Mouse (Mus musculus): ENCODE data around the gene Foxd1. TPM values are rescaled to one million over a fixed set of nuclear protein-coding genes. Genes with fewer than 3 reads are reported as not detected.

The Foxd1 gene
- polyA plus RNA-seq, 1 experiment: not detected

DNA sequence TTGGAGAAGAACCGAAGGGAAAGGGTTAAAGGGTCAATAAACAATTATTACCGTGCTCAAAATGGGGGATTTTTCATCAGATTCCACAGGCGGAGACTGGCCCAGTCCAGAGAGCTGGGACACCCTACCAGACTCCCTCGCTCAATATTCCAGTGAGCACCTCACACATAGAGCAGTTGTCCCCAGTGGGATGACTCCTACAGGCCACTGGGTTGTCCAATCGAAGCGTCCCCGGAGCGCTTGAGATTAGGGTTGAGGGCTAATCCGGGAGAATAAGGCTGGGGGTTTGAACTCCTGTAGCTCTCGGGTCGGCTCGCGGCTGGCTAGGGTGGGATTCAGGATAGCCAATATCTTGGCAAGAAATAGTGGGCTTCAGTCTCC lies 343 bp upstream of the Foxd1 start:
- TF ChIP-seq POLR2A (IDR thresholded peaks at IDR 0.05; ENCODE audit: borderline replicate concordance, low read depth, low read length) (no peak), CTCF (IDR thresholded peaks at IDR 0.05; ENCODE audit: low read depth, low read length) (no peak)
- H3K27ac ChIP-seq (ENCODE audit: insufficient read depth, low read depth, low read length): no peak overlapping the region
- peak overlapping the region; percentile 52 for H3K4me3 ChIP-seq (ENCODE audit: insufficient read depth, low read length)
- 0 out of 2 replicates have a peak, but pooled peaks cover 2% of the 10 kb centered on the region for H3K4me1 ChIP-seq (ENCODE audit: control insufficient read depth, insufficient read depth, low read length)

DNA sequence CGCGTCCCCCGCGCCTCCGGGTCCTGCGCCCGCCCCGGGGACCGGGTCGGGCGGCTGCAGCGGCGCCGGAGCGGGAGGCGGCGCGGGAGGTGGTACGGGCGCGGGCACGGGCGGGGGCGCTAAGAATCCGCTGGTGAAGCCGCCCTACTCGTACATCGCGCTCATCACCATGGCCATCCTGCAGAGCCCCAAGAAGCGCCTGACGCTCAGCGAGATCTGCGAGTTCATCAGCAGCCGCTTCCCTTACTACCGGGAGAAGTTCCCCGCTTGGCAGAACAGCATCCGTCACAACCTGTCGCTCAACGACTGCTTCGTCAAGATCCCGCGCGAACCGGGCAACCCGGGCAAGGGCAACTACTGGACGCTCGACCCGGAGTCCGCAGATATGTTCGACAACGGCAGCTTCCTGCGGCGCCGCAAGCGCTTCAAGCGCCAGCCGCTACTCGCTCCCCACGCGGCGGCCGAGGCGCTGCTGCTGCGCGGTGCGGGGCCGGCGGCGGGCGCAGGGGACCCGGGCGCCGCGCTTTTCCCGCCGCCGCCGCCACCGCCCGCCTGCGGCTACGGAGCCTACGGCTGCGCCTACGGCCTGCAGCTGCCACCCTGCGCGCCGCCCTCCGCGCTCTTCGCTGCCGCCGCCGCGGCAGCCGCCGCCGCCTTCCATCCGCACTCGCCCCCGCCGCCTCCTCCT lies 973 bp downstream of the Foxd1 start:
- Histone ChIP-seq H3K4me1 (ENCODE audit: control insufficient read depth, insufficient read depth, low read length) (0 out of 2 replicates have a peak, but pooled peaks cover 2% of the 10 kb centered on the region), H3K27ac (ENCODE audit: insufficient read depth, low read depth, low read length) (no peak overlapping the region), H3K4me3 (ENCODE audit: insufficient read depth, low read length) (peak overlapping the region; percentile 52)
- TF ChIP-seq CTCF (IDR thresholded peaks at IDR 0.05; ENCODE audit: low read depth, low read length): no peak
- no peak for TF ChIP-seq POLR2A (IDR thresholded peaks at IDR 0.05; ENCODE audit: borderline replicate concordance, low read depth, low read length)

DNA sequence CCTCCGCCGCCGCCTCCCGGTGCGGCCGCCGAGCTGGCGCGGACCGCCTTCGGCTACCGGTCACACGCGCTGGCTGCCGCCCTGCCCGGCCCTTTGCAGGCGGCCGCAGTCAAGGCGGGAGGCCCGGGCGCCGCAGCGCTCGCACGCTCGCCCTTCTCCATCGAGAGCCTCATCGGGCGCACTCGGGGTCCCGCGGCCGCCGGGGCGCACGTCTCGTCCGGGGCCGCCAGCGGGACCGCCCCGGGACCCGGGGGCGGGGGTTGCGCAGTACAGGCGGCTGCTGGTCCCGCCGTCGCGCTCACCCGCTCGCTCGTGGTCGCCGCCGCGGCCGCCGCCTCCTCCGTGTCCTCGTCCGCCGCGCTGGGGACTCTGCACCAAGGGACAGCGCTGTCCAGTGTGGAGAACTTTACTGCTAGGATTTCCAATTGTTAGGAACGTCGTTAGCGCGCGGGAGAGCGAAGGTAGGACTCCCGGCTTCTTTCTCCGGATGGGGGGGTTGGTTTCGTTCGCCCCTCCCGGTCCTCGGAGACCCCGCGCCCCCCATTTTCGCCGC lies 1.6 kb downstream of the Foxd1 start:
- Histone ChIP-seq H3K4me3 (ENCODE audit: insufficient read depth, low read length) (peak overlapping the region; percentile 52), H3K4me1 (ENCODE audit: control insufficient read depth, insufficient read depth, low read length) (0 out of 2 replicates have a peak, but pooled peaks cover 2% of the 10 kb centered on the region), H3K27ac (ENCODE audit: insufficient read depth, low read depth, low read length) (no peak overlapping the region)
- TF ChIP-seq CTCF (IDR thresholded peaks at IDR 0.05; ENCODE audit: low read depth, low read length): no peak
- no peak for TF ChIP-seq POLR2A (IDR thresholded peaks at IDR 0.05; ENCODE audit: borderline replicate concordance, low read depth, low read length)

- no peak for TF ChIP-seq POLR2A (IDR thresholded peaks at IDR 0.05; ENCODE audit: borderline replicate concordance, low read depth, low read length)
- TF ChIP-seq CTCF (IDR thresholded peaks at IDR 0.05; ENCODE audit: low read depth, low read length): no peak
- Histone ChIP-seq H3K4me3 (ENCODE audit: insufficient read depth, low read length) (no peak overlapping the region), H3K27ac (ENCODE audit: insufficient read depth, low read depth, low read length) (no peak overlapping the region), H3K4me1 (ENCODE audit: control insufficient read depth, insufficient read depth, low read length) (0 out of 2 replicates have a peak, but pooled peaks cover 2% of the 10 kb centered on the region)
Observed at GRCm38 (mm10) chr13:98356176-98356972, 2.3 kb downstream of the Foxd1 start.

- Histone ChIP-seq H3K27ac (ENCODE audit: insufficient read depth, low read depth, low read length) (no peak overlapping the region), H3K4me1 (ENCODE audit: control insufficient read depth, insufficient read depth, low read length) (0 out of 2 replicates have a peak, but pooled peaks cover 2% of the 10 kb centered on the region), H3K4me3 (ENCODE audit: insufficient read depth, low read length) (no peak overlapping the region)
- TF ChIP-seq POLR2A (IDR thresholded peaks at IDR 0.05; ENCODE audit: borderline replicate concordance, low read depth, low read length): no peak
- TF ChIP-seq CTCF (IDR thresholded peaks at IDR 0.05; ENCODE audit: low read depth, low read length): no peak
Observed at GRCm38 (mm10) chr13:98356973-98357425, 3.0 kb downstream of the Foxd1 start.

- no peak overlapping the region for H3K27ac ChIP-seq (ENCODE audit: insufficient read depth, low read depth, low read length)
- TF ChIP-seq CTCF (IDR thresholded peaks at IDR 0.05; ENCODE audit: low read depth, low read length) (no peak), POLR2A (IDR thresholded peaks at IDR 0.05; ENCODE audit: borderline replicate concordance, low read depth, low read length) (no peak)
- no peak overlapping the region for H3K4me3 ChIP-seq (ENCODE audit: insufficient read depth, low read length)
- H3K4me1 ChIP-seq (ENCODE audit: control insufficient read depth, insufficient read depth, low read length): 0 out of 2 replicates have a peak, but pooled peaks cover 2% of the 10 kb centered on the region
Observed at GRCm38 (mm10) chr13:98357433-98358423, 3.7 kb downstream of the Foxd1 start.

GRCm38 (mm10) chr13:98358424-98359181 lies 4.6 kb downstream of the Foxd1 start:
- no peak overlapping the region for H3K4me3 ChIP-seq (ENCODE audit: insufficient read depth, low read length)
- 0 out of 2 replicates have a peak, but pooled peaks cover under 1% of the 10 kb centered on the region for H3K4me1 ChIP-seq (ENCODE audit: control insufficient read depth, insufficient read depth, low read length)
- TF ChIP-seq CTCF (IDR thresholded peaks at IDR 0.05; ENCODE audit: low read depth, low read length) (no peak), POLR2A (IDR thresholded peaks at IDR 0.05; ENCODE audit: borderline replicate concordance, low read depth, low read length) (no peak)

DNA sequence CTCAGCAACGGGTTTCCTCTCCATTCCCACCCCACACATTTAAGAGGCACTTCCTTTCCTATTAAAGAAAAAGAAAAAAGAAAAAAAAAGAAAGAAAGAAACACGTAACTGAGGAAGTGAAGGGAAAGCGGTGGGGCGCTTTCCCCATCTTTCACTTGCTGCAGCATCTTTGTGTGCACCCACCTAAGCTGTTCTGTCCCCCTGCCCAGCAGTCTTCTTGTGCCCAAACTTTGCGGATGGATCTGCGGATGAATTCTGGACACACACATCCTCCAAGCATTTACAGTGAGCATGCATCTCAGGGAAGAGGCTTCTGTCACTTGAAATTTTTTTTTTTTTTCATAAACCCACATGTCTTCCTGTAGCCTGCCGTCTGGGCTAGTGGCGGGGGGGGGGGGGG lies 5.3 kb downstream of the Foxd1 start:
- no peak for TF ChIP-seq POLR2A (IDR thresholded peaks at IDR 0.05; ENCODE audit: borderline replicate concordance, low read depth, low read length)
- no peak for TF ChIP-seq CTCF (IDR thresholded peaks at IDR 0.05; ENCODE audit: low read depth, low read length)
- Histone ChIP-seq H3K4me1 (ENCODE audit: control insufficient read depth, insufficient read depth, low read length) (no peaks in the 10 kb centered on the region), H3K4me3 (ENCODE audit: insufficient read depth, low read length) (no peak overlapping the region), H3K27ac (ENCODE audit: insufficient read depth, low read depth, low read length) (no peak overlapping the region)

More at GRCm38 (mm10) chr13:98358424-98359181, 4.6 kb downstream of the Foxd1 start:
- H3K27ac ChIP-seq (ENCODE audit: insufficient read depth, low read depth, low read length): no peak overlapping the region

All from bone marrow macrophage, adult 2 months (primary cell).